Mouse (Mus musculus) hindbrain, embryonic 11.5 days (tissue): ENCODE measurements around the gene Mdm2. TPM values are rescaled to one million over a fixed set of nuclear protein-coding genes. Genes with fewer than 3 reads are reported as not detected.
"Not testable (repeated sequence)": the region's sequence is repeated elsewhere in the genome, so short reads cannot be mapped to it uniquely, and the experiment has no call there.

Source experiments
- ATAC-seq: fragments of 200-750 bp; cut with Nextera tagmentation; 2 replicates; pipeline ENCODE4 v1.8.0; 2017; ENCODE audit warnings: mild to moderate bottlenecking, moderate TSS enrichment, moderate library complexity; ENCODE audit not compliant: low FRiP score
- DNase-seq: peaks from one replicate; pipeline ENCODE4 v3.0.0-alpha.2; 2015; ENCODE audit warnings: low spot score
- H3K27ac ChIP-seq: fragments of 300-500 bp; sonication (generic); 2 replicates; pipeline ENCODE4 v1.5.1; 2014; ENCODE audit warnings: mild to moderate bottlenecking, low read depth, low read length
- H3K27me3 ChIP-seq: fragments of 300-500 bp; sonication (generic); 2 replicates; pipeline ENCODE4 v1.6.1; 2014; ENCODE audit warnings: mild to moderate bottlenecking, low read length, moderate library complexity, mixed read lengths; ENCODE audit not compliant: control insufficient read depth, insufficient read depth
- H3K36me3 ChIP-seq: fragments of 300-500 bp; sonication (generic); 2 replicates; pipeline ENCODE4 v1.6.1; 2014; ENCODE audit warnings: mild to moderate bottlenecking, low read length, moderate library complexity, mixed read lengths; ENCODE audit not compliant: control insufficient read depth, insufficient read depth
- H3K4me1 ChIP-seq: fragments of 300-500 bp; sonication (generic); replicated peaks from 2 replicates; pipeline ENCODE4 v1.6.1; 2014; ENCODE audit warnings: low read length, mixed read lengths; ENCODE audit not compliant: control insufficient read depth, insufficient read depth
- H3K4me2 ChIP-seq: fragments of 300-500 bp; sonication (generic); replicated peaks from 2 replicates; pipeline ENCODE4 v1.6.1; 2014; ENCODE audit warnings: mild to moderate bottlenecking, low read depth, low read length
- H3K4me3 ChIP-seq: fragments of 300-500 bp; sonication (generic); 2 replicates; pipeline ENCODE4 v1.5.1; 2014; ENCODE audit warnings: low read depth, low read length
- H3K9ac ChIP-seq: fragments of 300-500 bp; sonication (generic); 2 replicates; pipeline ENCODE4 v1.6.1; 2014; ENCODE audit warnings: low read depth, low read length
- H3K9me3 ChIP-seq: fragments of 300-500 bp; sonication (generic); 2 replicates; pipeline ENCODE4 v1.6.1; 2016; ENCODE audit warnings: low read length; ENCODE audit not compliant: control insufficient read depth
- WGBS: fragments of 180-500 bp; shearing (Covaris S2); extraction: QIAGEN DNeasy Blood & Tissue Kit; methylation state at CpG from one replicate; pipeline ENCODE4 v1.1.7; 2014; 5-methylcytosine and 5-hydroxymethylcytosine counted together
- polyA plus RNA-seq: library from polyadenylated mRNA; unstranded; fragments of >200 nt; fragmentation: Nextera tagmentation; extraction: Ambion mirVana; gene quantifications from 2 replicates; pipeline ENCODE4 v1.2.1, GENCODE M21; 2014

The Mdm2 gene
- polyA plus RNA-seq, 1 experiment from 2014 or later: 87.8 TPM

DNA sequence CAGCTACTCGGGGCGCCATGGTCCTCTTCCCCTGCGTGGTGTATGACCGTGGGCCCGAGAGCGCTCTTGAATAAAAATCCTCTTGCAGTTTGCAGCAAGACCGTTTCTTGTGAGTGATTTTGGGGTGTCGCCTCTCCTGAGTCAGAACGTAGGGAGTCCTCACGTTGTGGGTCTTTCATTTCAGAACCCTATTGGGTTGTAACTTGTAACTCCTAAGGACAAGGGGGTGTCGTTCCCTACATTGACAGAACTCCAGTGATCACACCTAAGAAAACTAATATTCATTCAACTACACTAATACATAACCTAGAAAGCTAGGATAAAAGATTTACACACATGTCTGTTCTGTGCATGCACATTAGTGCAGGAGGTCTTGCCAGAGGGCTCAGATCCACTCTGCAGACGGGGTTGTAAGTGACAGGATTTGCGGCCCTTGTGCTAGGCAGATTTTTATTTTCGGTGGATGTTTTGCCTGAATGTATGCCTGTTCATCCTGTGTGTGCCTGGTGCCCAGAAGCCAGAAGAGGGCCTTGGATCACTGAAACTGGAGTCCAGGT is 39.3 kb upstream of the Mdm2 start:
- no peak overlapping the region for H3K4me3 ChIP-seq
- peaks cover 8% of the 10 kb centered on the region; the same call in 1 of the 2 replicates for H3K36me3 ChIP-seq
- H3K27ac ChIP-seq: no peak overlapping the region
- no peak overlapping the region for H3K4me2 ChIP-seq
- no peak for ATAC-seq
- no peak overlapping the region for H3K9ac ChIP-seq
- WGBS: 94% methylated on average over 14 of the region's 14 CpGs
- no peaks in the 10 kb centered on the region for H3K4me1 ChIP-seq
- no peak for DNase-seq
- H3K9me3 ChIP-seq: no peaks in the 10 kb centered on the region
- no peaks in the 10 kb centered on the region for H3K27me3 ChIP-seq

DNA sequence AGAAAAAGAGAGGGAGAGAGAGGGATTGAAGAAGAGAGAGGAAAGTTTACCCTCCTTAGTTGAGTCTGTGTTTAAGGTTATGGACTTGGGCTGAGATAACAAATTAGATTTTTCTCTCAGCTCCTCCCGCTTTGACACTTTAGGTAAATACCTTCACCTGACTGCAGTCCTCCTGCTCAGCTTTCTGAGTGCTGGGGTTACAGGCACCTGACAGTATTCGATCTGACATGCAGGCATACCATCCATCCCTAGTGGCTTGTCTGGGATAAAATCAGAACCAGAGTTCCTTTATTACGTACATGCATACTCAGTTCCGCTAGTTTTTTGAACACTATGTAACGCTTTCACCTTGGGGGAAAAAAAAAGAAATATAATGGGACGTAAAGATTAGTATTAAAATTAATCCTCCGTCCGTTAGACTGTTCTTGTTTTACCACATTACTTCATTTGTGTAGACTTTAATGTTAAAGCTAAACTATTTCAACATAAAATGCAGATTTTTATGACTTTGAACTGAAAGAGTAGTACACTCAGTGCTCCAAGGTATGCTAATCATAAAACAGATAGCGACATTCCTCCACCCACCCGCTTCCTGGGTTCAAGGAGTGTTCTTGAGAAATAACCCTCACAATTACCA is 38.6 kb upstream of the Mdm2 start:
- H3K36me3 ChIP-seq: peaks cover 4% of the 10 kb centered on the region; the same call in 1 of the 2 replicates
- no peak overlapping the region for H3K9ac ChIP-seq
- H3K9me3 ChIP-seq: no peaks in the 10 kb centered on the region
- DNase-seq (no peak), ATAC-seq (no peak)
- no peak overlapping the region for H3K4me3 ChIP-seq
- no peaks in the 10 kb centered on the region for H3K27me3 ChIP-seq
- no peak overlapping the region for H3K4me2 ChIP-seq
- no peak overlapping the region for H3K27ac ChIP-seq
- whole genome bisulfite sequencing: 97% methylated on average over 10 of the region's 10 CpGs
- no peaks in the 10 kb centered on the region for H3K4me1 ChIP-seq

DNA sequence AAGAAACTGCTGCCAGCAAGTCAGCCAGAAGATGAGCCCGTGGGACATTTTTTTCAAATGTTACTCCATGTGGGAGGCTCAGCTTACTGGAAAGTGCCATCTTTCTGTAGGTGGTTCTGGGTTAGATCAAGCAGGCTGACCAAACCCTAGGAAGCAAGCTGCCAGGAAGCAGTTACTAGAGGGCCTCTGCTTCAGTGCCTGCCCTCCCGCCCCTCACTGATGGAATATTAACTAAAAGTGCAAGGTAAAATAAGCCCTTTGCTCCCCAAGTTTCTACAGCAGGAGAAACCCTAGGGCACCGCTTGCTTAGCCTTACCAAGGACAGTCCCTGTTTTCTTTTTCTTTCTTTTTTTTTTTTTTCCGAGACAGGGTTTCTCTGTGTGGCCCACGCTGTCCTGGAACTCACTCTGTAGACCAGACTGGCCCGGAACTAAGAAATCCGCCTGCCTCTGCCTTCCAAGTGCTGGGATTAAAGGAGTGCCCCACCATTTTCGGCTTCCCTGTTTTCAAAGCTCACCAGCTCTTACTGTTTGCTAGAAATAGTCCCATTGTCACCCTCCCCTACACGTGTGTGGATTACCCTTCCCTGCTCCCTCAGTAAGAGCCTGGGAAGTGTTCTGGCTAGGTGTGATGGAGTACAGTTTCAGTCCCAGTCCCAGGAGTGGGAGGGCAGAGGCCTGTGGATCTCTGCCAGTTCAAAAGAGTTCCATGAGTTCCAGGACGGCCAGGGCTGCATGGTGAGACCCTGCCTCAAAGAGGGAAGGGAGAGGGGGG is 37.9 kb upstream of the Mdm2 start:
- no peak for ATAC-seq
- no peak overlapping the region for H3K27ac ChIP-seq
- WGBS: 90% methylated on average over 10 of the region's 10 CpGs
- DNase-seq: no peak
- H3K9ac ChIP-seq: no peak overlapping the region
- H3K27me3 ChIP-seq: no peaks in the 10 kb centered on the region
- H3K4me1 ChIP-seq: no peaks in the 10 kb centered on the region
- no peak overlapping the region for H3K4me3 ChIP-seq
- no peak overlapping the region for H3K4me2 ChIP-seq
- no peaks in the 10 kb centered on the region for H3K9me3 ChIP-seq
- H3K36me3 ChIP-seq: peaks cover 4% of the 10 kb centered on the region; the same call in 1 of the 2 replicates

DNA sequence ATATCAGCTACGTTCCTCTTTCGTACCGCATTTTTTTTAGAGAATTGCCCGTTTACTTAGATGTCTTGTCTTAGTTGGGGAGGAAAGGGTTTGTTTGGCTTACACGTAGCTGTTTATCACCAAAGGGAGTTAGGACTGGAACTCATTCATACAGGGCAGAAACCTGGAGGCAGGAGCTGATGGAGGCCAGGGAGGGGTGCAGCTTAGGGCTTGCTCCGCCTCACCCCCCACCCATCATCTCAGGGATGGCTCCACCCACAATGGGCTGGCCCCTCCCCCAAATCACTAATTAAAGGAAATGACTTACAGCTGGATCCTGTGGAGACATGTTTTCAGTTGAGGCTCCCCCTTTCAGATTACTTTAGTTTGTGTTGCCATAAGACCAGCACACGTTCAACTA is 37.2 kb upstream of the Mdm2 start:
- H3K27ac ChIP-seq: no peak overlapping the region
- H3K4me3 ChIP-seq: no peak overlapping the region
- 94% methylated on average over 7 of the region's 7 CpGs for WGBS
- H3K36me3 ChIP-seq: peaks cover 4% of the 10 kb centered on the region; the same call in 1 of the 2 replicates
- H3K4me1 ChIP-seq: no peaks in the 10 kb centered on the region
- H3K9me3 ChIP-seq: no peaks in the 10 kb centered on the region
- no peak overlapping the region for H3K9ac ChIP-seq
- DNase-seq (no peak), ATAC-seq (no peak)
- no peak overlapping the region for H3K4me2 ChIP-seq
- no peaks in the 10 kb centered on the region for H3K27me3 ChIP-seq

DNA sequence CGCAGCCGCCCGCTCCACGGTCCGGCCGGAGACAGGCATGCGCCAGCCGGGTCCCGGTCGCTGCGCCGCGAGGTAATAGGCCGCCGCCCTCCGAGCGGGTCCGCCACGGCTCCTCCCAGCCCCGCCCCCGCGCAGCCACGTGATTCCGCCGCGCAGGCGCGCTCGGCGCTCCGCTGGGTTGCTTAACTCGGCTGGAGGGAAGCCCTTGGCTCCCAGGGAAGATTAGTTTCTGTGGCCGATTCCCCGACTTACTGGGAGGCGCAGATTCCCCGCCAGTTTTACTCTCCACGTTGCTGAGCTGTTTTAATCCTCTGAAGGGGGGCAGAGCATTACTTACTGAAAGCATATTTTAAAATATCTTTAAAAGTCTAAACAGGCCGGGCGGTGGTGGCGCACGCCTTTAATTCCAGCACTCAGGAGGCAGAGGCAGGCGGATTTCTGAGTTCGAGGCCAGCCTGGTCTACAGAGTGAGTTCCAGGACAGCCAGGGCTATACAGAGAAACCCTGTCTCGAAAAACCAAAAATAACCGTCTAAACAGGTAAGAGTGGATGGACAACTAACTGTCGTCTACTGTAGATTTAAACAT is 35.8 kb upstream of the Mdm2 start, which contains the start of gene Slc35e3:
Slc35e3 (minus strand) TSS at position 69 of the 587 bp plus-strand sequence.
- Histone ChIP-seq H3K4me3 (peak within 1 kb of the TSS; percentile 50), H3K36me3 (peaks cover 4% of the 10 kb centered on the region; the same call in 1 of the 2 replicates), H3K4me2 (peak within 1 kb of the TSS; percentile 88), H3K9me3 (no peaks in the 10 kb centered on the region), H3K27me3 (no peaks in the 10 kb centered on the region), H3K27ac (no peak within 1 kb of the TSS), H3K4me1 (no peaks in the 10 kb centered on the region), H3K9ac (peak within 1 kb of the TSS; percentile 52)
- ATAC-seq: peak; percentile 98
- 20% methylated on average over 29 of the region's 46 CpGs for WGBS
- DNase-seq: peak; percentile 97

DNA sequence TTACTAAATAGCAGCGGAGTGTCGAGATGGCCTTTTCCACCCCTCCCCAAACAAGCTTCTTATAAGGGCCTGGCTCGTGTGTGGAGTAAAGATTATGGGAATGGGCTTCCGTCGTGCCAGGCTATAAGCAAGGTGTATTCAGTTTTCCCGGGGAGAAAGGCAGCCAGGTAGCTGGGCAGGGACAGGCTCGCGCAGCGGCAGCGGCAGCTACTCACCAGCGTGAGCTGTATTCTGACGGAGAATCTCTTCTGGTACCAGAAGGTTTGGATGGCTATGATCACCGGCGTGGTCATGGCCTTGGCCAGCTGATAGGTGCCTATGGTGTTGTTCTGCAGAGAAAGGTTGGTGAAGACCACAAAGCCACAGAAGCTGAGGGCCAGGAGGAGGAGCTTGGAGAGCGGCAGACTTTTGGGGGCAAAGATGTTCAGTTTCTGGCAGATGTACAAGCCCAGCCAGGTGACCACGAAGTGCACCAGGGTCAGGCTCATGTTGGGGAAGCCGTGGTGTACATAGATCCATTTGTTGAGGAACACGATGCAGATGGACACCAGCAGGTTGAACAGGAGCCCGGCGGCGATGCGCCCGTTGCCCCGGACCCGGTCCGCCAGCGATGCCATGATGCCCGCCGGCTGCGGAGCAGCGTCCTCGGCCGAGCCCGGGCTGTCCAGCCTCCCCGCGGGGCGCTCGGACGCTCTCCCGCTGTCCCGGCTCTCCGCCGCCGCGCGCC is 35.2 kb upstream of the Mdm2 start:
- not testable (repeated sequence) for H3K9me3 ChIP-seq, H3K27me3 ChIP-seq, H3K4me1 ChIP-seq, H3K36me3 ChIP-seq, H3K27ac ChIP-seq
- DNase-seq: peak; percentile 46
- peak overlapping the region; percentile 52 for H3K9ac ChIP-seq
- peak; percentile 53 for ATAC-seq
- peak overlapping the region; percentile 88 for H3K4me2 ChIP-seq
- 3% methylated on average over 12 of the region's 46 CpGs for WGBS
- H3K4me3 ChIP-seq: peak overlapping the region; percentile 50

DNA sequence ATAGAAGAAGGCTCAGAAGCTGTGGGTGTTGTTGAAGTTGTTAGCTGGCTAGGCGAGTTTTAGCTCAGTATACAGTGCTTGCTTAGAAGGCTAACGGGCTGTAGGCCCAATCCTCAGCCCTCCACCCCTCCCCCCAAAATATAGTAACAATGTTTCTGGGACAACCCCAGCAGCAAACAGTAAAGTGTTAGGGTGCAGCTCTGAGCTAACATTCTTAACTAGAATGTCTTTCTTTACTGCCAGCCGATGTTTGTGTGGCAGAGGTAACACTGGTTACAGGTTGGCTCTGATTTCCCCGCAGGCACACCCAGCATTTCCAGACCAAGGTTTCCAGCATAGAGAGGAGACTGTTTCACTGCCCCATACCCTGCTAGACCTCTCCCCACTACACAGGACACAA is 33.4 kb upstream of the Mdm2 start:
- WGBS: 87% methylated on average over 4 of the region's 4 CpGs
- H3K4me3 ChIP-seq: no peak overlapping the region
- H3K4me2 ChIP-seq: no peak overlapping the region
- H3K9ac ChIP-seq: no peak overlapping the region
- no peaks in the 10 kb centered on the region for H3K4me1 ChIP-seq
- no peaks in the 10 kb centered on the region for H3K36me3 ChIP-seq
- DNase-seq (no peak), ATAC-seq (no peak)
- H3K27ac ChIP-seq: no peak overlapping the region; the same call in 1 of the 2 replicates
- no peaks in the 10 kb centered on the region for H3K27me3 ChIP-seq
- H3K9me3 ChIP-seq: no peaks in the 10 kb centered on the region

DNA sequence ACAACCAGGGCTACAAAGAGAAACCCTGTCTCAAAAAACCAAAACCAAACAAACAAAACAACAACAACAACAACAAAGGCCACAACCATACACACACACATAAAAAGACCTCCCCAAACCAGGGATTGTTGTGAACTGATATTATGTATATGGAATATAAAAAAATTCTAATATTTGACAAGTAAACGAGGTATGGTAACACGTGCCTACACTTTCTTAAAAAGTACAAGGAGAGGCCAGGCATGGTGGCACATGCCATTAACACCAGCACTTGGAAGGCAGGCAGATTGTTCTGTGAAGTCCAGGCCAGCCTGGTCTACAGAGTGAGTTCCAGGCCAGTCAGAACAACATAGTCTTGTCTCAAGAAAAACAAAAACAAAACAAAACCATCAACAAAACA is 32.6 kb upstream of the Mdm2 start:
- H3K4me2 ChIP-seq: no peak overlapping the region
- no peaks in the 10 kb centered on the region for H3K36me3 ChIP-seq
- no peak overlapping the region for H3K27ac ChIP-seq
- H3K9ac ChIP-seq: no peak overlapping the region
- no peak overlapping the region for H3K4me3 ChIP-seq
- no peak for DNase-seq
- 89% methylated on average over 2 of the region's 2 CpGs for WGBS
- ATAC-seq: no peak
- H3K4me1 ChIP-seq: no peaks in the 10 kb centered on the region
- H3K9me3 ChIP-seq: no peaks in the 10 kb centered on the region
- H3K27me3 ChIP-seq: no peaks in the 10 kb centered on the region
